Mouse (Mus musculus): Measurements from ENCODE around the gene Mmaa. TPM values are rescaled to one million over a fixed set of nuclear protein-coding genes. Genes with fewer than 3 reads are reported as not detected.
A peak's percentile ranks its signal among the peaks of the same experiment; 100 is the strongest.

The Mmaa gene
- polyA plus RNA-seq, 1 experiment from 2014 or later, result 5.2 TPM

DNA sequence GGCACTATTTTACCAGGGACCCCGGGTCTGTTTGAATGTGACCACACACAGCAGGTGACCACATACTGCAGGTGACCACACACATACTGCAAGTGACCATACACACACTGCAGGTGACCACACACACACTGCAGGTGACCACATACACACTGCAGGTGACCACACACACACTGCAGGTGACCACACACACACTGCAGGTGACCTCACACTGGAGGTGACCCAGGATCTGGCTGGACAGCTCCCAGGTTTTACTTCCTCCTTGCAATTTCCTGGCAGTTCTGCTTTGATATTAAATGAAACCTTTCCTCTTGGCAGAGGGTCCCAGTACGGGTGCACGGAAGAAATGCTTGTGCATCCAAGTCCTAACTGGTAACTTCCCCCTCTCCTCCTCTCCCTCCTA is 29.3 kb upstream of the Mmaa start:
- no peaks in the 10 kb centered on the region for H3K4me1 ChIP-seq (replicated peaks)
- no peak overlapping the region for H3K27ac ChIP-seq
- H3K27me3 ChIP-seq, result no peaks in the 10 kb centered on the region
- H3K9ac ChIP-seq, result no peak overlapping the region
- WGBS (ENCODE audit: insufficient replicate concordance), result 29% methylated on average over 3 of the region's 3 CpGs
- ATAC-seq (ENCODE audit: low read depth) (no peak), DNase-seq (no peak)
- no peak overlapping the region for H3K4me2 ChIP-seq
- no peaks in the 10 kb centered on the region for H3K36me3 ChIP-seq
- no peak overlapping the region for H3K4me3 ChIP-seq (replicated peaks)
- no peaks in the 10 kb centered on the region for H3K9me3 ChIP-seq (replicated peaks)

DNA sequence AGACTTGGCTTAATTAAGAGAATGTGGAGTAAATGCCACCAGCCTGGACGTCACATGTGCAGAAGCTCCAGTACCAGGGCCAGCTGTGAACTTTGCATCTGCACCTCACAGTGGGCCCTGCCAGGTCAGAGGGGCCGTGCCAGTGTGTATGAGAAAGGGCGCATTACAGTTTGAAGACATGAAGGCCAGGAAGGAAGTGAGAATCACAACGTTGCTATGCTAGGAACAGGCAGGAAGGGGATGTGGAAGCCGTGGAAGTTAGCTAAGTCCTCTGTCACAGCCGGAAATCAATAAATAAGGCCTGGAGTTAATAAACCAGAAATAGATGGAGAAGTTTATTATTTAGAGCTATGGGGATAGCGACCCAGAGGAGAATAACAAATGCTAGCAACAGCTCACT is 28.4 kb upstream of the Mmaa start:
- no peaks in the 10 kb centered on the region for H3K27me3 ChIP-seq
- WGBS (ENCODE audit: insufficient replicate concordance), result 26% methylated on average over 7 of the region's 7 CpGs
- H3K4me3 ChIP-seq (replicated peaks), result no peak overlapping the region
- H3K4me1 ChIP-seq (replicated peaks), result no peaks in the 10 kb centered on the region
- H3K36me3 ChIP-seq, result no peaks in the 10 kb centered on the region
- no peak overlapping the region for H3K9ac ChIP-seq
- no peaks in the 10 kb centered on the region for H3K9me3 ChIP-seq (replicated peaks)
- ATAC-seq (ENCODE audit: low read depth) (no peak), DNase-seq (no peak)
- H3K27ac ChIP-seq, result no peak overlapping the region
- H3K4me2 ChIP-seq, result no peak overlapping the region

DNA sequence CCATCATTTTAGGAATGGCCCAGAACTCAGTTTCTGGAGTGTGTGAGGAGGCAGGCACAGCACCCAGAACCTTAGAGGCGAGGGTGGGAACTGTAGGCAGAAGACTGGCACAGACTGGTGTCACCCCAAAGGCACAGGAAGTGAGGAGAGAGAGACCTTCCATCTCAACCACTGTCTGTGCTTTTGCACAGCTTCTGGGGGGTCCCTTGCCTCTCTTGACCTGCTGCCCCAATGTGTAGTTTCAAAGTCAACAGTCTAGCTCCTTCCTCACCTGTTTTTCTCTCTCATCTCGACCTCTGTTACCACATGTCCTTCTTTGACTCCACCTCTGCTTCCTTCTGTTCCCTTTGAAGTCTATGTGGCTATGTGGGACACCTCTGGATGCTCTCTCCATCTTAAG is 16.1 kb upstream of the Mmaa start:
- no peaks in the 10 kb centered on the region for H3K9me3 ChIP-seq (replicated peaks)
- no peak overlapping the region for H3K9ac ChIP-seq
- WGBS (ENCODE audit: insufficient replicate concordance), result 46% methylated on average over 2 of the region's 2 CpGs
- DNase-seq (no peak), ATAC-seq (ENCODE audit: low read depth) (no peak)
- no peak overlapping the region for H3K4me3 ChIP-seq (replicated peaks)
- no peak overlapping the region for H3K4me2 ChIP-seq
- H3K27me3 ChIP-seq, result no peaks in the 10 kb centered on the region
- H3K4me1 ChIP-seq (replicated peaks), result no peaks in the 10 kb centered on the region
- no peaks in the 10 kb centered on the region for H3K36me3 ChIP-seq
- H3K27ac ChIP-seq, result no peak overlapping the region

DNA sequence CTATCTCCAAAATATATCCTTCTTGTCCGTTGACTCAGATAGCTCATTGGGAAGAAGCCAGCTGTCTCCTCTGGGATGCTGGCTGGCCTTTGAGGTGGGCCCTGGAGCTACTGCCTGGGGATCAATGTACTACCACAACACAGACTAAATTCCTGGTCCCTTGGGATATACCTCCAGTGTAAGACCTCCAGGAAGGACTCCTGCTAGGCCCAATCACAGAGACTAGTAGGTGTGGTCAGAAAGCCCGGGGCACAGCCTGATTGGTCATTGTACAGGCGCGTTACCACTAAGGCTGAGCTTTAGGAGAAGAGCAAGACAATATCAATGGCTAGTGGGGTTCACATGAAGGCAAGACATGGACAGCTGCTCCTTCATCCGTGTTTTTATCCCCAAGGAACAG is 11.2 kb upstream of the Mmaa start:
- 64% methylated on average over 5 of the region's 5 CpGs for WGBS (ENCODE audit: insufficient replicate concordance)

DNA sequence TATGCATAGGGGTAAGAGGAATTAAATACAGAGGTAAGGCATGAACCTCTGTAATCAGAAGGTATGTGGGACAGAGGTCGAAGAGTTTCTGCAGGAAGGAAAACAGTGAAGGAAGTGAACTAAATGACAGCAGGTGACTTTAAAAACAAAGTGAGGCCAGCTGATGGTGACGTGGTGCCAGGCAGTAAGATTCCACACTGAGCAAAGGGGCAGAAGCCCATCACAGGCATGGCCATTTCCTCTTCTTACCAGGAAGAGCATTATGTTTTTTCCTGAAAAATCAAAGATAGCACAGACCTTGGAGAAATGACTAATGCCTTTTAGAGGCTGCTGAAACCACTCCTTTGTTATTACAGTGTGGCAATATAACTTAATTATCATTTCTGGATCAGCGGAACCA is 6.8 kb upstream of the Mmaa start:
- Histone ChIP-seq H3K4me2 (no peak overlapping the region), H3K9ac (no peak overlapping the region), H3K4me3 (replicated peaks) (no peak overlapping the region), H3K27me3 (no peaks in the 10 kb centered on the region), H3K27ac (no peak overlapping the region), H3K4me1 (replicated peaks) (no peaks in the 10 kb centered on the region), H3K9me3 (replicated peaks) (no peaks in the 10 kb centered on the region), H3K36me3 (no peaks in the 10 kb centered on the region)
- WGBS (ENCODE audit: insufficient replicate concordance), result 59% methylated on average over 3 of the region's 3 CpGs
- ATAC-seq (ENCODE audit: low read depth) (no peak), DNase-seq (no peak)

More for the DNA sequence above, 11.2 kb upstream of the Mmaa start:
- Histone ChIP-seq H3K9me3 (replicated peaks) (no peaks in the 10 kb centered on the region), H3K9ac (no peak overlapping the region), H3K36me3 (no peaks in the 10 kb centered on the region), H3K27me3 (no peaks in the 10 kb centered on the region), H3K4me3 (replicated peaks) (no peak overlapping the region), H3K4me1 (replicated peaks) (no peaks in the 10 kb centered on the region), H3K4me2 (no peak overlapping the region), H3K27ac (no peak overlapping the region)
- DNase-seq, result no peak
- no peak for ATAC-seq (ENCODE audit: low read depth)

DNA sequence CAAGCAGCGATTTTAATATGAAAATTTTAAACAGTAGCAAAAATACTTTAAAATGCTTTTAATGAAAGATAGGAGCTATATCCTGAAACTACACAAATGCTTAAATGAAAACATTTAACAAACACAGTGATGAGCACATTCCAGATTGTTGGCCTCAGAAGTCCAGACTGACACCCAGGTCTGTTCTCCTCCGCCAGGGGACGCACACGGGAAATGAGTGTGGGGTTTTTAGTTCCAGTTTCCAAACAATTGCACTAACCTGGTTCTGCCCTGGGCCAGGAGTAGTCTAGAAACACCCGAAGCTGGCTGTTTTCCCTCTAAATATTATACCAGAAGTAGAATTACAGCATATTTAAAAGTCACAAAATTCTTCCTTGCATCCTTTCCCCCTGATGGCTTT is 5.0 kb upstream of the Mmaa start:
- H3K27ac ChIP-seq, result no peak overlapping the region
- WGBS (ENCODE audit: insufficient replicate concordance), result 70% methylated on average over 5 of the region's 5 CpGs
- H3K4me2 ChIP-seq, result no peak overlapping the region
- H3K27me3 ChIP-seq, result no peaks in the 10 kb centered on the region
- H3K9ac ChIP-seq, result no peak overlapping the region
- no peaks in the 10 kb centered on the region for H3K36me3 ChIP-seq
- ATAC-seq (ENCODE audit: low read depth), result no peak
- no peak overlapping the region for H3K4me3 ChIP-seq (replicated peaks)
- no peak for DNase-seq
- H3K4me1 ChIP-seq (replicated peaks), result peaks cover 11% of the 10 kb centered on the region
- no peaks in the 10 kb centered on the region for H3K9me3 ChIP-seq (replicated peaks)

DNA sequence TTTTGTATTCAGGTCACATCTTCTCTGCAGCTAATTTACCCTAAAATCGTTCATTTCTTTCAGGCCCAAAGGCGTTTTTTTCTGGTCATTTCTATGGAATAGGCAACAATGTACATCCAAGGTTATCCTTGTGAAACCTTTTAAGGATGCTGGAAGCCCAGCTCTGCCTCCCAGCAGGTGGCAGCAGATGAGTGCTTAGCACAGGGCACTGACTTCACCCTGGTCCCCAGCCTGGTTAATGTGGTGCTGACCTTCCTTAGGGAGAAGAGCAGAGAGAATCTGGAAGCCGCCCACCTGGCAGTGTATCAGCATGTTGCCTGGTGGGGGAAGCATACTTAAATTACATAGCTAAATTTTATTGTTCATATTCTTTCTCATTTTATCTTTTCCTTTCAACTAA is 3.0 kb upstream of the Mmaa start:
- H3K27me3 ChIP-seq, result no peaks in the 10 kb centered on the region
- 43% methylated on average over 3 of the region's 3 CpGs for WGBS (ENCODE audit: insufficient replicate concordance)
- no peaks in the 10 kb centered on the region for H3K9me3 ChIP-seq (replicated peaks)
- DNase-seq (peak; percentile 27), ATAC-seq (ENCODE audit: low read depth) (no peak)
- H3K4me1 ChIP-seq (replicated peaks), result peaks cover 23% of the 10 kb centered on the region
- no peak overlapping the region for H3K4me2 ChIP-seq
- H3K27ac ChIP-seq, result no peak overlapping the region
- 0 out of 2 replicates have a peak overlapping the region, but pooled peaks have one; percentile 4 for H3K9ac ChIP-seq
- no peak overlapping the region for H3K4me3 ChIP-seq (replicated peaks)
- no peaks in the 10 kb centered on the region for H3K36me3 ChIP-seq

DNA sequence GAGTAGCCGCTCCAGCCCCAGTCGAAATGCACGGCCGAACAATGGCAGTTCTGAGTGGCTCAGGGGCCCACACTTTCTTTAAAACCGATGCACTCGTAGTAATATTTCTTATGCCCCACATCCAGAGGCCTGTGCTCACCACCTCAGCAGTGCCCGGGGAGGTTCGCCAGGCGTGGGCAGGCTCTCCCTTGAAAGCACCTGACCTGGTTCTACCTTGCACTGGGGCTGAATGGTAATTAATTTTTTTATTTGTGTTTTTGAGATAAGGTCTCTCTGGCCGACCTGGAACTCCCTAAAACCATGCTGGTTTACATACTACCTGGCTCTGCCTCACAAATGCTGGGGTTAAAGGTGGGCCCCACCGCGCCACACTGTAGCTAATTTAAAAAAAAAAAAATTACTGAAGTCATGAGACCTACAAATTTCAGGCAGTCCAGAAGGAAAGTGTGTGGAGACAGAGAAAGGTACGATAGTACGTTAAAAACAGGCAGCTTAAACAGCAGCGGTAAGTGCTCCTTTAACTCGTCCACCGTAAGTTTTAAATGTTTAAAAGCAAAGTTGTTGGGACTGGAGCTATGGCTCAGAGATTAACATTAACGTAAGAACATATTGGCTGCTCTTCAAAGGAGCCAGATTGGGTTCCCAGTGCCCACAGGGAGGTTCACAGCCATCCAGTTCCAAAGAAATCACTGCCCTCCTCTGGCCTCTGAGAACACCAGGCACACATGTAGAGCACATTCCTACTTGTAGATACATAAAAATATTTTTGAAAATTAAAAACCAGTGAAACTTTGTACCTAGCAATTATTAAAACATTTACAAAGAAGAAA is 754 bp upstream of the Mmaa start:
- H3K9ac ChIP-seq, result peak overlapping the region; percentile 79
- DNase-seq, result no peak
- H3K9me3 ChIP-seq (replicated peaks), result no peaks in the 10 kb centered on the region
- H3K4me2 ChIP-seq, result peak overlapping the region; percentile 92
- peak overlapping the region; percentile 68 for H3K4me3 ChIP-seq (replicated peaks)
- no peak for ATAC-seq (ENCODE audit: low read depth)
- peaks cover 26% of the 10 kb centered on the region for H3K4me1 ChIP-seq (replicated peaks)
- H3K27me3 ChIP-seq, result no peaks in the 10 kb centered on the region
- no peaks in the 10 kb centered on the region for H3K36me3 ChIP-seq
- peak overlapping the region; percentile 84 for H3K27ac ChIP-seq
- 13% methylated on average over 18 of the region's 18 CpGs for WGBS (ENCODE audit: insufficient replicate concordance)

DNA sequence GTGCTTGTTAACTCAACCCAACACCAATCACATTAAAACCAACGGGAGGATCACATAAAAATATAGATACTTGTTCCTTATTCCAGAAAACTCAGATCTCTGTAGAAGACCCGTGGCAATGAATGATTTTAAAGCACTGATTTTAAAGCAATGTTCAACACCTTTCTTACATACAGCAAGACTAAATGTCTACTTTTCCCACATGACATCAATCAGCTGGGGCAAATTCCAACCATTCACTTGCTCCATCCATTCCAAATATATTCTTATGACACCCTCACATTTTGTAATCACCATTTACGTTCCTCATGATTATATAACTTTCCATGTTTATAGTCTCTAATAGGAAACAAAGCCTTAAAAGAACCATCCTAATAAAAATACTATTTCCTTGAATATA is 896 bp downstream of the Mmaa start:
- ATAC-seq (ENCODE audit: low read depth), result no peak
- peaks cover 26% of the 10 kb centered on the region for H3K4me1 ChIP-seq (replicated peaks)
- H3K4me3 ChIP-seq (replicated peaks), result peak overlapping the region; percentile 68
- H3K27ac ChIP-seq, result no peak overlapping the region
- peak overlapping the region; percentile 79 for H3K9ac ChIP-seq
- H3K9me3 ChIP-seq (replicated peaks), result no peaks in the 10 kb centered on the region
- H3K36me3 ChIP-seq, result no peaks in the 10 kb centered on the region
- no peak for DNase-seq
- 53% methylated on average over 3 of the region's 3 CpGs for WGBS (ENCODE audit: insufficient replicate concordance)
- no peaks in the 10 kb centered on the region for H3K27me3 ChIP-seq
- H3K4me2 ChIP-seq, result peak overlapping the region; percentile 92

DNA sequence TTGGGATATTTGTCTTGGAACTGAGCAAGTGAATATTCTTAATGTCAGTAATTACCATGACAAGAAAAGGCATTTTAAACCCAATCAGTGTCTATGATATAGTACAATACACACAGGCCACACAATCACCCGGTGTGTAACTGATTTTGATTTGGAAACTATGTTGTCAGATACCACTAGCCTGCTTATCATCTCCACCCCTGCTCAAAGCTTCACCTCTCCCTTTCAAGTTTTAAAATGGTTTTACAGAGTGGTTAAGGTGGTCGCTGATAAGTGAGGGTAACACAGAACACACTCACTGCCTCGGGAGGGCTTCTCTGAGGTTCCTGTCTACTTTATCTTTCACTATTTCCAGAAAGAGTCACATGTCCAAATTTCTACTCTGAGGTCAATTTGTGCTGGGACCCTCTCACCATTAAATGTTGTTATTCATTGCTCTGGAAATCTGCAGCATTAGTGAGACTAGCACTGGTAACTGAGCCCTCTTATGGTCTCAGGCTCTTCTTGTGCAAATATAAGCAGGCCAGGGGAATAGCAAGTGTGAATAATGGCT is 1.9 kb downstream of the Mmaa start:
- WGBS (ENCODE audit: insufficient replicate concordance), result 18% methylated on average over 3 of the region's 3 CpGs
- Histone ChIP-seq H3K9me3 (replicated peaks) (no peaks in the 10 kb centered on the region), H3K4me1 (replicated peaks) (peaks cover 26% of the 10 kb centered on the region), H3K27ac (no peak overlapping the region), H3K4me3 (replicated peaks) (no peak overlapping the region), H3K27me3 (no peaks in the 10 kb centered on the region), H3K9ac (no peak overlapping the region), H3K36me3 (no peaks in the 10 kb centered on the region), H3K4me2 (peak overlapping the region; percentile 92; the same call in 1 of the 2 replicates)
- no peak for DNase-seq
- ATAC-seq (ENCODE audit: low read depth), result no peak

DNA sequence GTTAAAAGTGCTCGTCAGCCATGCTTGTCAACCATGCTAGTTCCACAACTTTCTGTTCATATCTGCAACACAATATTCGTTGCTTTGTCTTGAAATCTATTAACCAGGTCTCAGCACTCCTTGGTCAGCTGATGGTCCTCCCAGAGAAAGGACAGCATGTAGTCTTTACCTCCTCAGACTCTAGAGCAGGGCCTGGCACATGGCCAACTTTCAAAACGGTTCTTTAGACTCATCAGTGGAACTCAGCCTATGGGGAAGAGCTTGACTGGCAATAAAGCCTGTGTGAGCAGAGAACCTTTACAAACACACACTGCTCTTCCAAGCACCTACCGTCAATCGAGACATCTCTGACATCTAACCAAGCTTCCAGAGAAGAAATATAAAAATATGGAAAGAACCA is 5.1 kb downstream of the Mmaa start:
- no peak overlapping the region for H3K4me2 ChIP-seq
- DNase-seq (no peak), ATAC-seq (ENCODE audit: low read depth) (no peak)
- no peak overlapping the region for H3K9ac ChIP-seq
- WGBS (ENCODE audit: insufficient replicate concordance), result 70% methylated on average over 5 of the region's 5 CpGs
- peaks cover 15% of the 10 kb centered on the region for H3K4me1 ChIP-seq (replicated peaks)
- H3K4me3 ChIP-seq (replicated peaks), result no peak overlapping the region
- H3K36me3 ChIP-seq, result no peaks in the 10 kb centered on the region
- H3K27ac ChIP-seq, result no peak overlapping the region
- H3K9me3 ChIP-seq (replicated peaks), result no peaks in the 10 kb centered on the region
- no peaks in the 10 kb centered on the region for H3K27me3 ChIP-seq

DNA sequence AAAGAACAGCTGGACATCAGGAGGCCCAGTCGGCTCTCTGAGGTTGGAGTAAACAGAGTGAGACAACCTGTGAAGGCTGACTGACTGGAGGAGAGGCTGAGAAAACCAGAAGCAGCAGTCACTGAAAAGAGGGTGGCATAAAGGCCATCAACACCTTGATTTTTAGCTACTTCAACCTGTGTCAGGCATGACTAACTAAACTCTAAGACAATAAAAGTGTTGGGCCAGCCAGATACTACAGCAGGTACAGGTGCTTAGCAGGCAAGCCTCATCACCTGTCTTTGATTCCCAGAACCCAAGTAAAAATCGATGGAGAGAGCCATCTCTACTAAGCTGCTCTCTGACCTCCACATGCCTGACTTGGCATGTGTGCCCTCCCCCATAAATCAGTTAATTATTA is 6.1 kb downstream of the Mmaa start:
- 47% methylated on average over 2 of the region's 2 CpGs for WGBS (ENCODE audit: insufficient replicate concordance)
- no peak overlapping the region for H3K4me3 ChIP-seq (replicated peaks)
- H3K9me3 ChIP-seq (replicated peaks), result no peaks in the 10 kb centered on the region
- no peak for ATAC-seq (ENCODE audit: low read depth)
- H3K4me2 ChIP-seq, result no peak overlapping the region
- no peaks in the 10 kb centered on the region for H3K27me3 ChIP-seq
- H3K9ac ChIP-seq, result no peak overlapping the region
- no peaks in the 10 kb centered on the region for H3K36me3 ChIP-seq
- no peak overlapping the region for H3K27ac ChIP-seq
- no peak for DNase-seq
- H3K4me1 ChIP-seq (replicated peaks), result peaks cover 12% of the 10 kb centered on the region

All from liver, embryonic 13.5 days (tissue).